Mouse (Mus musculus): ENCODE data around the gene Gm20604. TPM values are rescaled to one million over a fixed set of nuclear protein-coding genes. Genes with fewer than 3 reads are reported as not detected.

Gene Gm20604
- polyA plus RNA-seq, 1 experiment from 2014 or later, result 23.0 TPM

- Histone ChIP-seq H3K9me3 (replicated peaks) (no peaks in the 10 kb centered on the region), H3K36me3 (peaks cover 31% of the 10 kb centered on the region), H3K4me3 (replicated peaks) (no peak overlapping the region), H3K27me3 (no peaks in the 10 kb centered on the region), H3K4me1 (peaks cover 9% of the 10 kb centered on the region), H3K9ac (no peak overlapping the region), H3K4me2 (replicated peaks) (no peak overlapping the region), H3K27ac (replicated peaks) (no peak overlapping the region)
- no peak for ATAC-seq (ENCODE audit: insufficient number of reproducible peaks, low FRiP score, low TSS enrichment, low read depth)
Observed at GRCm38 (mm10) chr12:102763696-102764095, 5.2 kb upstream of the Gm20604 start.

DNA sequence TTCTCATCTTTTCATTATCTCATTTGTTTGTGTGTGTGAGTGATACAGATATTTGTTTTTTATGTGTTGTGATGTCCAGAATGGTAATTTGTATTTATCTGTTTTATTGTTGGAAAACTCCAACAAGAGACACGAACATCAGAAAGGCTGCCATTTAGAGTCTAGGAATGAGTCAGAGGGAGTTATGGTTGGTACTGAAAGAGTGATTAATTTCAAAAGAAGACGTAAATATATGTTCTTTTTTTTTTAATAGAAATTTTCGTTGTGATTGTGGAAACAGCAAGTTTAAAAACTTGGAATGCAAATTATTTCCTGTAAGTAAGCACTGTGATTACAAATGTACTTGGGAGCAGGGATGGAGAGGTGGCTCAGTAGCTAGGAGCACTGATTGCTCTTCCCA is 3.2 kb upstream of the Gm20604 start:
- Histone ChIP-seq H3K9ac (no peak overlapping the region), H3K27me3 (no peaks in the 10 kb centered on the region), H3K4me1 (peaks cover 17% of the 10 kb centered on the region), H3K9me3 (replicated peaks) (no peaks in the 10 kb centered on the region), H3K4me3 (replicated peaks) (no peak overlapping the region), H3K4me2 (replicated peaks) (no peak overlapping the region), H3K36me3 (peaks cover 13% of the 10 kb centered on the region), H3K27ac (replicated peaks) (no peak overlapping the region)
- WGBS, result 86% methylated on average over 3 of the region's 3 CpGs
- no peak for ATAC-seq (ENCODE audit: insufficient number of reproducible peaks, low FRiP score, low TSS enrichment, low read depth)

- peak overlapping the region; percentile 67 for H3K9ac ChIP-seq
- H3K27ac ChIP-seq (replicated peaks), result peak overlapping the region; percentile 17; the same call in 1 of the 2 replicates
- H3K27me3 ChIP-seq, result no peaks in the 10 kb centered on the region
- peaks cover 23% of the 10 kb centered on the region for H3K4me1 ChIP-seq
- 6% methylated on average over 5 of the region's 5 CpGs for WGBS
- H3K9me3 ChIP-seq (replicated peaks), result no peaks in the 10 kb centered on the region
- no peak for ATAC-seq (ENCODE audit: insufficient number of reproducible peaks, low FRiP score, low TSS enrichment, low read depth)
- peak overlapping the region; percentile 89 for H3K4me3 ChIP-seq (replicated peaks)
- 0 out of 2 replicates have a peak, but pooled peaks cover 3% of the 10 kb centered on the region for H3K36me3 ChIP-seq
- peak overlapping the region; percentile 68 for H3K4me2 ChIP-seq (replicated peaks)
Observed at GRCm38 (mm10) chr12:102758936-102759335, 464 bp upstream of the Gm20604 start.

DNA sequence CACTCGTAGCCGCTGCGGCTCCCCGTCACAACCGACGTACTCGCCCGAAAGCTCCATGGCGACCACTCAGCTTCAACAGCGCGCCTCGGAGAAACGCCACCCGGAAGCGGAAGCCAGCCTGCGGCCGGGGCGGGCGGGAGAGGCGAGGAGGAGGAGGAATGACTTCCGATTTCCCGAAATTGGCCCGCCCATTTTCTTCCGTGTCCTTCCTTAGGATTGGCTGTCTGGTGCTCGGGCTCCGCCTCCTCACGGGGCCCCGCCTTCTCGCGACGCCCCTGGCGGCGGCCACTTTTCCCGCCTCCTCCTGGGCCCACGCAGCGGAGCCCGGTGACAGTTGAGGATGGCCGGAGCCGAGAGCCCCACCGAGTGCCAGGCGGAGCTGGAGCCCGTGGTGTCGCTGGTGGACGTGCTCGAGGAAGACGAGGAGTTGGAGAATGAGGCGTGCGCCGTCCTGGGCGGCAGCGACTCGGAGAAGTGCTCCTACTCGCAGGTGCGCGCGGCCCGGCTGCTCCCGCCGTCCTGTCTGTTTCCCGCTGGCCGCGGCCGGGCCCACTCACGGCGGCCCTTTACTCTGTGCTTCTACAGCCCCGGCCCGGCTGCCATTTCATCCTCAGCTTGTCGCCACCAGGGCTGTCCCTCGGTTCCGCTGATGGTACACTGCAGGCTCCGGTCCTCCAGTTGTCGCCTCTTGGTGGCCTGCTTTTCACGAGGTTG is 626 bp downstream of the Gm20604 start, which contains the start of the genes Gm28051, Gon7 and Ubr7:
Gene Gm28051 (minus strand): TSS at position 77 of the 714 bp plus-strand sequence.
Gene Gon7 (minus strand): TSS at position 115 of the 714 bp plus-strand sequence.
Gene Ubr7 (plus strand): TSS at position 279 of the 714 bp plus-strand sequence.
- H3K4me1 ChIP-seq, result peaks cover 23% of the 10 kb centered on the region
- peak within 1 kb of the TSS; percentile 89 for H3K4me3 ChIP-seq (replicated peaks)
- H3K9me3 ChIP-seq (replicated peaks), result no peaks in the 10 kb centered on the region
- H3K9ac ChIP-seq, result peak within 1 kb of the TSS; percentile 68
- H3K4me2 ChIP-seq (replicated peaks), result peak within 1 kb of the TSS; percentile 68
- ATAC-seq (ENCODE audit: insufficient number of reproducible peaks, low FRiP score, low TSS enrichment, low read depth), result peak; percentile 98
- no peaks in the 10 kb centered on the region for H3K27me3 ChIP-seq
- under 1% methylated on average over 73 of the region's 73 CpGs for WGBS
- H3K36me3 ChIP-seq, result no peaks in the 10 kb centered on the region
- peak within 1 kb of the TSS; percentile 93 for H3K27ac ChIP-seq (replicated peaks)

DNA sequence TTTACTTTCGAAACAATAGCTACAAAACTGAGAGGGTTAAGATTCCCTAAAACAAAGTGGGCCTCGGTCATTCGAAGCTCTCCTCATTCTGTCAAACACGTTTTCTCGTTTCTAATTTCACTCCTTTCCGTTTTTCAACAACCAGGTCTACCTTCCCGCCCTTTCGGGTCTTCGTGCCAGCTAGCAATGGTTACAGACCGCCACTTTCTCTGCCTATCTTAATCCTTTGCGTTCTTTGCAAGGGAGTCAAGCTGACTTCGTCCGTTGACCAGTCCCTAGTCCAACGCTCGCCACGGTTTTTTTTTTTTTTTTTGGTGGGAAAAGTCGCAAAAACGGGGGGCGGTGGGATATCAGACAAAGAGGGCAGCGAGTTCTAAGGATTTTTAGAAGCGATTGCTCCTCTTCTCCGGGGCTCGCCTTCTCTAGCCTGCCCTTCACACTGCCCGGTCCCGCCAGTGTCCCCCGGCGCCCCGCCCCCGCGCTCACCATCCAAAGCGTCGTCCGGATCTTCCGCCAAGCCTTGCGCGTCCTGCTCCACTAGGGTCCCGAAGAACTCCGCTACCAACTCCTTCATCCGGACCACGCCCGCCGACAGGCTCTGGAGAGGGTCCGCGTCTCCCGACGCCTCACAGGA is 1.3 kb downstream of the Gm20604 start:
- H3K36me3 ChIP-seq, result no peaks in the 10 kb centered on the region
- H3K27ac ChIP-seq (replicated peaks), result peak overlapping the region; percentile 93
- 1% methylated on average over 46 of the region's 46 CpGs for WGBS
- no peaks in the 10 kb centered on the region for H3K9me3 ChIP-seq (replicated peaks)
- ATAC-seq (ENCODE audit: insufficient number of reproducible peaks, low FRiP score, low TSS enrichment, low read depth), result peak; percentile 82; the same call in 1 of the 2 replicates
- peak overlapping the region; percentile 89 for H3K4me3 ChIP-seq (replicated peaks)
- peak overlapping the region; percentile 66 for H3K4me2 ChIP-seq (replicated peaks)
- peaks cover 23% of the 10 kb centered on the region for H3K4me1 ChIP-seq
- peak overlapping the region; percentile 68 for H3K9ac ChIP-seq
- H3K27me3 ChIP-seq, result no peaks in the 10 kb centered on the region

- Histone ChIP-seq H3K9ac (no peak overlapping the region), H3K27ac (replicated peaks) (no peak overlapping the region), H3K4me1 (peaks cover 23% of the 10 kb centered on the region), H3K9me3 (replicated peaks) (no peaks in the 10 kb centered on the region), H3K36me3 (no peaks in the 10 kb centered on the region), H3K4me3 (replicated peaks) (peak overlapping the region; percentile 89), H3K27me3 (no peaks in the 10 kb centered on the region), H3K4me2 (replicated peaks) (peak overlapping the region; percentile 66)
- no peak for ATAC-seq (ENCODE audit: insufficient number of reproducible peaks, low FRiP score, low TSS enrichment, low read depth)
- WGBS, result 79% methylated on average over 7 of the region's 7 CpGs
Observed at GRCm38 (mm10) chr12:102756304-102756703, 2.2 kb downstream of the Gm20604 start.

- no peak overlapping the region for H3K4me2 ChIP-seq (replicated peaks)
- no peak overlapping the region for H3K9ac ChIP-seq
- H3K36me3 ChIP-seq, result 0 out of 2 replicates have a peak, but pooled peaks cover 7% of the 10 kb centered on the region
- no peak for ATAC-seq (ENCODE audit: insufficient number of reproducible peaks, low FRiP score, low TSS enrichment, low read depth)
- WGBS, result 83% methylated on average over 3 of the region's 3 CpGs
- H3K27ac ChIP-seq (replicated peaks), result no peak overlapping the region
- peaks cover 9% of the 10 kb centered on the region for H3K4me1 ChIP-seq
- no peaks in the 10 kb centered on the region for H3K9me3 ChIP-seq (replicated peaks)
- no peaks in the 10 kb centered on the region for H3K27me3 ChIP-seq
- H3K4me3 ChIP-seq (replicated peaks), result no peak overlapping the region
Observed at GRCm38 (mm10) chr12:102748256-102748655, 10.2 kb downstream of the Gm20604 start.

- WGBS, result 48% methylated on average over 6 of the region's 6 CpGs
- no peaks in the 10 kb centered on the region for H3K27me3 ChIP-seq
- no peak overlapping the region for H3K9ac ChIP-seq
- no peak for ATAC-seq (ENCODE audit: insufficient number of reproducible peaks, low FRiP score, low TSS enrichment, low read depth)
- H3K4me2 ChIP-seq (replicated peaks), result peak overlapping the region; percentile 64
- H3K27ac ChIP-seq (replicated peaks), result no peak overlapping the region
- H3K4me3 ChIP-seq (replicated peaks), result peak overlapping the region; percentile 86; the same call in 1 of the 2 replicates
- H3K36me3 ChIP-seq, result 0 out of 2 replicates have a peak, but pooled peaks cover 11% of the 10 kb centered on the region
- H3K4me1 ChIP-seq, result peaks cover 20% of the 10 kb centered on the region
- H3K9me3 ChIP-seq (replicated peaks), result no peaks in the 10 kb centered on the region
Observed at GRCm38 (mm10) chr12:102744839-102745238, 13.6 kb downstream of the Gm20604 start.

DNA sequence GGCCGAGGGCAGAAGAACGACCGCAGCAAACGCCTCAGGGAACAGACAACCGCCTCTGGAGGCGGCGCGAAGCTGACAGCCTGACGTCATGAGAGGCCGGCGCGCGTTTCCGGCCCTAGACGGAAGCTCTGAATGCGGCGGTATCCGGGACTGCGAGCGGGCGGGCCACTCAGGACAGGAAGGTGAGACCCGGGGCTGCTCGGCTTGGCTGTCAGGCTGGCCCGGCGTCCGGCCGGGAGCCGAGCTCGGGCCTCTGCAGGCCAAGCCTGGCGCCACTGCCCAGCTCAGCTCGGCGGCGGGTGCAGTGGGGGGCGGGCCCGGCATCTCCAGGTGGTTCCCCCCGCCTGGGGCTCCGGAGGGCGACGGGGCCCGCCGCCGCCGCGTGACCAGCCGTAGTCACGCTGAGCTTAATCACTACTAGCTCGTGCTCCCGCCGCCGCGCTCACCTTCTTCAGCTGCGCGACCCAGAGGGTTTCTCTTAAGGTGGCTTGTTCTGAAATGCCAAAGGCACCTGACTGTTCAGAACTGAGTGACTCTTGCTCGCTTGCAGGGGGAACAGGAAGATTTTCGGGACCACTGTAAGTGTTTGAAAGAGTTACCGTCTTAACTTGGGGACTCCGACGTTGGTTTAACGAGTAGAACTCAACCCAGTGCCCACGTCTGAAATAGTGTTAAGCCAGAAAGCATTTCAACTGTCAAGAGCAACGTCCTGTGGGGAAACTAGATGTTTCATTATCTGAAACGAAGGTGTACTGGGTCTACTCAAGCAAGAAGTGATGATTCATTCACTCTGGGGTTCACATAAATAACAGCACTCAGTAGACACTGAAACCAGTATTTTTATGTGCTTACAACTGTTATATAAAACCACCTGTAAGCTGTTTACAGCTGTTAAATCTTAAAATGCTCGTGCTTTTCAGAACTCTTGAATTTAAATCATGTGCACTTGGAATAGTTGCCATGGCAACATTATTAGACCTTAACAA is 14.6 kb downstream of the Gm20604 start, which contains the start of the genes Moap1 and Tmem251:
Gene Moap1 (minus strand): TSS at position 73 of the 986 bp plus-strand sequence.
Gene Tmem251 (plus strand): TSS at position 174 of the 986 bp plus-strand sequence.
- Histone ChIP-seq H3K36me3 (0 out of 2 replicates have a peak, but pooled peaks cover 11% of the 10 kb centered on the region), H3K4me3 (replicated peaks) (peak within 1 kb of the TSS; percentile 86), H3K9me3 (replicated peaks) (no peaks in the 10 kb centered on the region), H3K27me3 (no peaks in the 10 kb centered on the region), H3K27ac (replicated peaks) (peak within 1 kb of the TSS; percentile 90), H3K9ac (peak within 1 kb of the TSS; percentile 81), H3K4me2 (replicated peaks) (peak within 1 kb of the TSS; percentile 64), H3K4me1 (peaks cover 20% of the 10 kb centered on the region)
- peak; percentile 92 for ATAC-seq (ENCODE audit: insufficient number of reproducible peaks, low FRiP score, low TSS enrichment, low read depth)
- WGBS, result under 1% methylated on average over 63 of the region's 63 CpGs

- H3K36me3 ChIP-seq, result 0 out of 2 replicates have a peak, but pooled peaks cover 7% of the 10 kb centered on the region
- WGBS, result under 1% methylated on average over 33 of the region's 33 CpGs
- peak overlapping the region; percentile 86 for H3K4me3 ChIP-seq (replicated peaks)
- H3K27ac ChIP-seq (replicated peaks), result peak overlapping the region; percentile 90
- H3K9ac ChIP-seq, result peak overlapping the region; percentile 81
- ATAC-seq (ENCODE audit: insufficient number of reproducible peaks, low FRiP score, low TSS enrichment, low read depth), result peak; percentile 27; the same call in 1 of the 2 replicates
- H3K4me2 ChIP-seq (replicated peaks), result peak overlapping the region; percentile 64
- peaks cover 20% of the 10 kb centered on the region for H3K4me1 ChIP-seq
- no peaks in the 10 kb centered on the region for H3K27me3 ChIP-seq
- no peaks in the 10 kb centered on the region for H3K9me3 ChIP-seq (replicated peaks)
Observed at GRCm38 (mm10) chr12:102743036-102743588, 15.4 kb downstream of the Gm20604 start.

Measured in embryonic facial prominence, embryonic 15.5 days (tissue).